Mouse (Mus musculus): Measurements from ENCODE around the gene Shc4.

GRCm38 (mm10) chr2:125723086-125723407 lies 901 bp downstream of the Shc4 start:
- TF ChIP-seq CTCF (IDR thresholded peaks at IDR 0.05; ENCODE audit: low read depth) (no peak), EP300 (IDR thresholded peaks at IDR 0.05; ENCODE audit: low read depth) (no peak)

Data from liver, postnatal 0 days (tissue).